Mouse (Mus musculus): Measurements from ENCODE around the gene Gfer. TPM values are rescaled to one million over a fixed set of nuclear protein-coding genes. Genes with fewer than 3 reads are reported as not detected.
A peak's percentile ranks its signal among the peaks of the same experiment; 100 is the strongest.
"Not testable (repeated sequence)": the region's sequence is repeated elsewhere in the genome, so short reads cannot be mapped to it uniquely, and the experiment has no call there.

The Gfer gene
- total and polyA plus RNA-seq, 3 experiments: 14.0 to 21.5 (median 20.3) TPM

GRCm38 (mm10) chr17:24674277-24674676, 21.7 kb downstream of the Gfer start:
- WGBS: 34% methylated on average over 7 of the region's 7 CpGs
- Histone ChIP-seq H3K4me1 (ENCODE audit: control insufficient read depth, insufficient read depth, low read length) (peaks cover 16% of the 10 kb centered on the region), H3K79me2 (replicated peaks; ENCODE audit: control insufficient read depth, insufficient read depth, low read length) (peaks cover 1% of the 10 kb centered on the region), H3K27me3 (ENCODE audit: control insufficient read depth, insufficient read depth, low read length) (no peaks in the 10 kb centered on the region), H3K9ac (ENCODE audit: low read depth, low read length) (no peak overlapping the region), H3K27ac (no peak overlapping the region), H3K4me3 (no peak overlapping the region), H3K36me3 (ENCODE audit: control insufficient read depth, insufficient read depth, low read length) (no peaks in the 10 kb centered on the region)
- TF ChIP-seq EP300 (IDR thresholded peaks at IDR 0.05; ENCODE audit: insufficient read depth, low read depth, low read length): no peak
- TF ChIP-seq CTCF (IDR thresholded peaks at IDR 0.05): no peak
- TF ChIP-seq POLR2A (IDR thresholded peaks at IDR 0.05; ENCODE audit: insufficient read depth, low read depth, low read length): no peak
- intact Hi-C loops (cut with DNase I): no loop called here
- DNase-seq: no peak

DNA sequence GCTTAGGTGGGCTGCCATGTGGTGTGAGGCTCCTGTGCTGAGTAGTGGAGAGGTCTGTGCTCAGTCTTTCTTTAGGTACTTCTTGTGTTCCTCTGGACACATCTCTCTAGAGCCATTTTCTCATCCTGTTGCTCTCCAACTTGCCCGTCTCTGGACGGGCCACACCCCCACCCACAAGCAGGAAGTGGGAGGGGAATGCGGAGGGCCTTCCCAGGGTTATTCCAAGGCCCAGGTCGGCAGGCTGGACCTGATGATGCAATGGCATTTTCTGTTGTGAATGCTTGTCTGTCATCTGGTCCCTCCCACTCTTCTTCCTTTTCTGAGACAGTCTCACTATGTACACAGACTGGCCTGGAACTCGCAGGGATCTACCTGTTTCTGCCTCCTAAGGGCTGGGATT, 23.8 kb downstream of the Gfer start:
- DNase-seq: peak; percentile 64 to 69
- Histone ChIP-seq H3K9ac (ENCODE audit: low read depth, low read length) (no peak overlapping the region), H3K27me3 (ENCODE audit: control insufficient read depth, insufficient read depth, low read length) (no peaks in the 10 kb centered on the region), H3K4me1 (ENCODE audit: control insufficient read depth, insufficient read depth, low read length) (peaks cover 16% of the 10 kb centered on the region), H3K79me2 (replicated peaks; ENCODE audit: control insufficient read depth, insufficient read depth, low read length) (peaks cover 1% of the 10 kb centered on the region), H3K36me3 (ENCODE audit: control insufficient read depth, insufficient read depth, low read length) (no peaks in the 10 kb centered on the region), H3K4me3 (no peak overlapping the region), H3K27ac (no peak overlapping the region; the same call in 1 of the 2 replicates)
- TF ChIP-seq CTCF (IDR thresholded peaks at IDR 0.05) (no peak), EP300 (IDR thresholded peaks at IDR 0.05; ENCODE audit: insufficient read depth, low read depth, low read length) (no peak), POLR2A (IDR thresholded peaks at IDR 0.05; ENCODE audit: insufficient read depth, low read depth, low read length) (no peak)
- 16% methylated on average over 5 of the region's 5 CpGs for WGBS
- intact Hi-C loops (cut with DNase I): no loop called here

GRCm38 (mm10) chr17:24671346-24671745, 24.6 kb downstream of the Gfer start:
- Histone ChIP-seq H3K9ac (ENCODE audit: low read depth, low read length) (0 out of 2 replicates have a peak overlapping the region, but pooled peaks have one; percentile 10), H3K27me3 (ENCODE audit: control insufficient read depth, insufficient read depth, low read length) (no peaks in the 10 kb centered on the region), H3K4me3 (no peak overlapping the region), H3K79me2 (replicated peaks; ENCODE audit: control insufficient read depth, insufficient read depth, low read length) (peaks cover 1% of the 10 kb centered on the region), H3K27ac (no peak overlapping the region; the same call in 1 of the 2 replicates), H3K36me3 (ENCODE audit: control insufficient read depth, insufficient read depth, low read length) (no peaks in the 10 kb centered on the region), H3K4me1 (ENCODE audit: control insufficient read depth, insufficient read depth, low read length) (peaks cover 16% of the 10 kb centered on the region)
- TF ChIP-seq POLR2A (IDR thresholded peaks at IDR 0.05; ENCODE audit: insufficient read depth, low read depth, low read length): no peak
- TF ChIP-seq EP300 (IDR thresholded peaks at IDR 0.05; ENCODE audit: insufficient read depth, low read depth, low read length): no peak
- no peak for TF ChIP-seq CTCF (IDR thresholded peaks at IDR 0.05)
- 65% methylated on average over 5 of the region's 5 CpGs for WGBS
- DNase-seq: no peak
- intact Hi-C loops (cut with DNase I): no loop called here

DNA sequence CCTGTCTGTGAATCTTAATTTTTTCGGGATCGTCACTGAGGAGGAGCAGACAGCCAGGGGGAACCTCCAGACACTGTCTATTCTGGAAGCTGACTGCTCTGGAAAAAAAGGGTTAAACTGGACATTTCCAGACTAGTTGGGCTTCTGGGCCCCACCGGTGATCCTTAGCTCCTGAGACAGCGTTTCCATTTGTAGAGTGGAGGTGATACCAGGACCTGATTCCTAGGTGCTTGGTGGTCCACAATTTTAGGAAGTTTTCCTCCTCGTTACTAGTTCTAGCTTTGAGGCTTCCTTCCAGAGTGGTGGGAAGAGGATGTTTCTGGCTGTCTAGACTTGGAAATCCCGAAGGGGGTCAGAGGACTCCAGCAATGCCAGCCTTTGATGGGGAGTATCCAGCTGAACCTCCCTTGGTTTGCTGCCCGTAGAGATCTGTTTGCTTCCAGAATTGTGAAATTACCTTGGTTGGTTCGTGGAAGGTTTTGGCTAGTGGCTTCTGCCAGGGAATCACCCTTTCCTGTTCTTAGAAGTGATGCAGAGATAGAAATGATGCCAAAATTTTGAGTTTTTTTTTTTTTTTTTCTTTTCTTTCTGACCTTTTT, 25.6 kb downstream of the Gfer start:
- intact Hi-C loops (cut with DNase I): no loop called here
- peaks cover 1% of the 10 kb centered on the region for H3K79me2 ChIP-seq (replicated peaks; ENCODE audit: control insufficient read depth, insufficient read depth, low read length)
- H3K27me3 ChIP-seq (ENCODE audit: control insufficient read depth, insufficient read depth, low read length): no peaks in the 10 kb centered on the region
- no peak for DNase-seq
- peak overlapping the region; percentile 96 for H3K9ac ChIP-seq (ENCODE audit: low read depth, low read length)
- no peak for TF ChIP-seq POLR2A (IDR thresholded peaks at IDR 0.05; ENCODE audit: insufficient read depth, low read depth, low read length)
- no peak for TF ChIP-seq CTCF (IDR thresholded peaks at IDR 0.05)
- no peak for TF ChIP-seq EP300 (IDR thresholded peaks at IDR 0.05; ENCODE audit: insufficient read depth, low read depth, low read length)
- H3K27ac ChIP-seq: peak overlapping the region; percentile 94
- 3% methylated on average over 8 of the region's 8 CpGs for WGBS
- peak overlapping the region; percentile 91 for H3K4me3 ChIP-seq
- H3K4me1 ChIP-seq (ENCODE audit: control insufficient read depth, insufficient read depth, low read length): peaks cover 14% of the 10 kb centered on the region
- no peaks in the 10 kb centered on the region for H3K36me3 ChIP-seq (ENCODE audit: control insufficient read depth, insufficient read depth, low read length)

- peak; percentile 58 for TF ChIP-seq CTCF (IDR thresholded peaks at IDR 0.05)
- peak; percentile 53; the same call in 1 of the 2 replicates for TF ChIP-seq EP300 (IDR thresholded peaks at IDR 0.05; ENCODE audit: insufficient read depth, low read depth, low read length)
- TF ChIP-seq POLR2A (IDR thresholded peaks at IDR 0.05; ENCODE audit: insufficient read depth, low read depth, low read length): peak; percentile 88
- H3K4me3 ChIP-seq: peak within 1 kb of the TSS; percentile 91
- H3K4me1 ChIP-seq (ENCODE audit: control insufficient read depth, insufficient read depth, low read length): peaks cover 14% of the 10 kb centered on the region
- H3K9ac ChIP-seq (ENCODE audit: low read depth, low read length): peak within 1 kb of the TSS; percentile 96
- H3K27ac ChIP-seq: peak within 1 kb of the TSS; percentile 94
- H3K27me3 ChIP-seq (ENCODE audit: control insufficient read depth, insufficient read depth, low read length): no peaks in the 10 kb centered on the region
- H3K36me3 ChIP-seq (ENCODE audit: control insufficient read depth, insufficient read depth, low read length): no peaks in the 10 kb centered on the region
- H3K79me2 ChIP-seq (replicated peaks; ENCODE audit: control insufficient read depth, insufficient read depth, low read length): peaks cover 1% of the 10 kb centered on the region
- DNase-seq: peak; percentile 97 to 98
- 1% methylated on average over 76 of the region's 80 CpGs for WGBS
- intact Hi-C loops (cut with DNase I): loop anchor here (2.0 to 5.0 kb wide), 2 partner anchors 37 to 192 kb away; partner anchors contain the start of genes Mlst8 and Tbl3
These were observed 26.3 kb downstream of the Gfer start, which contains the start of gene Zfp598 for GRCm38 (mm10) chr17:24669545-24670245. Gene Zfp598 (plus strand): TSS chr17:24669687.

GRCm38 (mm10) chr17:24669214-24669544, 26.8 kb downstream of the Gfer start:
- peak overlapping the region; percentile 60 for H3K4me3 ChIP-seq
- 6% methylated on average over 15 of the region's 15 CpGs for WGBS
- intact Hi-C loops (cut with DNase I): loop anchor here (2.0 to 5.0 kb wide), 2 partner anchors 38 to 192 kb away; partner anchors contain the start of genes Mlst8 and Tbl3
- DNase-seq; H3K27me3 ChIP-seq (ENCODE audit: control insufficient read depth, insufficient read depth, low read length); H3K36me3 ChIP-seq (ENCODE audit: control insufficient read depth, insufficient read depth, low read length); H3K79me2 ChIP-seq (replicated peaks; ENCODE audit: control insufficient read depth, insufficient read depth, low read length): not testable (repeated sequence)
- H3K27ac ChIP-seq: peak overlapping the region; percentile 82
- H3K4me1 ChIP-seq (ENCODE audit: control insufficient read depth, insufficient read depth, low read length): peaks cover 13% of the 10 kb centered on the region
- peak overlapping the region; percentile 60 for H3K9ac ChIP-seq (ENCODE audit: low read depth, low read length)
